1 mouse cellular context compared by ENCODE assay signal in genomic region chr14:100097208-100098189, GRCm38 (mm10).
TF ChIP-seq lines count a peak whose summit lies in the region.

No protein-coding gene starts in this region.

TF ChIP-seq in CH12.LX, 34 proteins besides CTCF, POLR2A, EP300 and RAD21 (continued from another document):
- no peak for TF ChIP-seq ZKSCAN1 (IDR thresholded peaks at IDR 0.05; ENCODE audit: borderline replicate concordance, low read depth, low read length)
- peak; percentile 55; the same call in 1 of the 2 replicates for TF ChIP-seq TCF12 (IDR thresholded peaks at IDR 0.05; ENCODE audit: low read depth, low read length)
- TF ChIP-seq ELF1 (IDR thresholded peaks at IDR 0.05; ENCODE audit: low read depth, low read length) = no peak
- TF ChIP-seq KAT2A (IDR thresholded peaks at IDR 0.05; ENCODE audit: insufficient replicate concordance, low read length) = no peak
- no peak for TF ChIP-seq ZC3H11A (IDR thresholded peaks at IDR 0.05; ENCODE audit: low read depth, low read length)
- TF ChIP-seq NRF1 (IDR thresholded peaks at IDR 0.05; ENCODE audit: low read depth, low read length) = no peak
- 0 out of 2 replicates have a peak, but pooled peaks have one; percentile 21 for TF ChIP-seq SIN3A (IDR thresholded peaks at IDR 0.05; ENCODE audit: low read length)
- peak; percentile 34; the same call in 1 of the 2 replicates for TF ChIP-seq MAX (IDR thresholded peaks at IDR 0.05; ENCODE audit: low read length)
- TF ChIP-seq ZNF384 (IDR thresholded peaks at IDR 0.05; ENCODE audit: low read depth, low read length) = peak; percentile 17; the same call in 1 of the 2 replicates
- no peak for TF ChIP-seq E2F4 (IDR thresholded peaks at IDR 0.05; ENCODE audit: insufficient replicate concordance, low read depth, low read length)
- no peak for TF ChIP-seq CHD2 (IDR thresholded peaks at IDR 0.05; ENCODE audit: low read length)
- TF ChIP-seq MAFK (IDR thresholded peaks at IDR 0.05; ENCODE audit: insufficient replicate concordance, low read length) = no peak
- no peak for TF ChIP-seq GABPA (IDR thresholded peaks at IDR 0.05; ENCODE audit: insufficient replicate concordance, low read depth, low read length)
- no peak for TF ChIP-seq POLR2AphosphoS2 (IDR thresholded peaks at IDR 0.05; ENCODE audit: low read depth, low read length)
- TF ChIP-seq TBP (conservative IDR thresholded peaks at IDR 0.05; ENCODE audit: low read depth, low read length) = 0 out of 2 replicates have a peak, but pooled peaks have one; percentile 35
- TF ChIP-seq MEF2A (IDR thresholded peaks at IDR 0.05; ENCODE audit: borderline replicate concordance, low read depth, low read length) = peak; percentile 65
- no peak for TF ChIP-seq MXI1 (IDR thresholded peaks at IDR 0.05; ENCODE audit: low read depth, low read length)
- 0 out of 2 replicates have a peak, but pooled peaks have one; percentile 24 for TF ChIP-seq ZMIZ1 (IDR thresholded peaks at IDR 0.05; ENCODE audit: low read depth, low read length)
- TF ChIP-seq IRF4 (IDR thresholded peaks at IDR 0.05; ENCODE audit: low read depth, low read length) = peak; percentile 87
- no peak for TF ChIP-seq UBTF (IDR thresholded peaks at IDR 0.05; ENCODE audit: low read depth, low read length)
- 0 out of 2 replicates have a peak, but pooled peaks have one; percentile 7 for TF ChIP-seq JUND (conservative IDR thresholded peaks at IDR 0.05; ENCODE audit: low read depth, low read length)
- no peak for TF ChIP-seq NELFE (IDR thresholded peaks at IDR 0.05; ENCODE audit: low read depth, low read length)
- no peak for TF ChIP-seq MAZ (IDR thresholded peaks at IDR 0.05; ENCODE audit: low read depth, low read length)
